Mouse (Mus musculus) layer of hippocampus, adult 2 months (tissue): ENCODE results near the gene Ugt2b34. TPM values are rescaled to one million over a fixed set of nuclear protein-coding genes. Genes with fewer than 3 reads are reported as not detected.
"Not testable (repeated sequence)": the region's sequence is repeated elsewhere in the genome, so short reads cannot be mapped to it uniquely, and the experiment has no call there.

ENCODE experiments used
- DNase-seq, 2 experiments: peaks; one replicate each; pipeline ENCODE4 v3.0.0; 2022; ENCODE audit warnings: low spot score in 2 of 2
- H3K27ac ChIP-seq: fragments of 200-600 bp; 2 replicates; pipeline ENCODE4 v1.8.1; 2022
- H3K4me3 ChIP-seq: fragments of 200-600 bp; 2 replicates; pipeline ENCODE4 v1.8.1; 2022; ENCODE audit warnings: mild to moderate bottlenecking
- CTCF ChIP-seq: fragments of 200-600 bp; conservative IDR thresholded peaks from 2 replicates; pipeline ENCODE4 v1.8.1; 2022; ENCODE audit warnings: antibody characterized with exemption, mild to moderate bottlenecking, moderate library complexity
- long read RNA-seq, 2 experiments: library from polyadenylated mRNA; stranded (forward); transcript quantifications; one replicate each; pipeline ENCODE4 v2.0.0; 2021; ENCODE audit warnings: borderline mapping rate in 2 of 2
- total RNA-seq, 2 experiments: library from RNA; stranded (reverse); gene quantifications; 2 replicates each; pipeline ENCODE4 v1.2.3; 2021

Ugt2b34 gene
- not detected for total RNA-seq
- long read RNA-seq, experiment 1, result 0 reads
- long read RNA-seq, experiment 2, result 0 reads

DNA sequence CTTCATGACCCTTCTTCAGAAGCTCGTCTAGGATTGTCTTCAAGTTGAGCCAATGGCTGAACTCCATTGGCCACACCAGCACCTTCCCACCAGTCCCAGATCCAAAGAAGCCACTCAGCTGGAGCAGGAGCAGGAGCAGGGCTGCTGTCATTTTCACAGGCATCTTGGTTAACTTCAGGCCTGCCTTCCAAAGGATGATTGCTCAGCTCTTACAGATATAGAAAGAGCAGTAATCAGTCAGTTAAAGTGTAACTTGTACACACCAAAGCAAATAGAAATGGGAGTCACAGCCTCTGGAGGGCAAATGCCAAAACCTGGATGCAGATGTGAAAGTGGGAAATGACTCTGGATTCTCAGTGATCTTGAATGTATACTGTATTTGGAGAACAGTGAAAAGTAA is at the start of gene Ugt2b34:
TSS of gene Ugt2b34 (minus strand) at position 180 of the 400 bp plus-strand sequence.
- no peak for DNase-seq
- Histone ChIP-seq H3K4me3 (no peak within 1 kb of the TSS), H3K27ac (no peak within 1 kb of the TSS)
- TF ChIP-seq CTCF, result no peak

DNA sequence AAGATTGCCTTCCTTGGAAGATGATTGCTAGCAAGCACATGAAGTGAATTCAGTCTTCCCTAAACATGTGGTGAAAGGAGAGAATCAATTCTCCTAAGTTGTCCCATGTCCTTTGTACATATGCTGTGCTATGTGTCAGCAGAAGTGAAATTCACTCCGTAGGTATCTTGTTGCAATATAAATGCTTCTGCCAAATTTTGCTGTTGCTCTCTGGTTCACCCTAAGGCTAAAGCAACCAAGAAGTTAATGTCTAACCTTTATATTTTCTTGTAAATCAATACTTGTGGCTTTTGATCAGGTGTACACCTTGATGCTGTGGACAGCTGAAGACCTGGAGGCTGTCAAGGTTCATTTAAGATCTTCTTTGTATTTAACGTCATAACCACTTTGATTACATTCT is 35.4 kb upstream of the Ugt2b34 start:
- Histone ChIP-seq H3K4me3 (no peak overlapping the region), H3K27ac (no peak overlapping the region)
- no peak for TF ChIP-seq CTCF
- no peak for DNase-seq

DNA sequence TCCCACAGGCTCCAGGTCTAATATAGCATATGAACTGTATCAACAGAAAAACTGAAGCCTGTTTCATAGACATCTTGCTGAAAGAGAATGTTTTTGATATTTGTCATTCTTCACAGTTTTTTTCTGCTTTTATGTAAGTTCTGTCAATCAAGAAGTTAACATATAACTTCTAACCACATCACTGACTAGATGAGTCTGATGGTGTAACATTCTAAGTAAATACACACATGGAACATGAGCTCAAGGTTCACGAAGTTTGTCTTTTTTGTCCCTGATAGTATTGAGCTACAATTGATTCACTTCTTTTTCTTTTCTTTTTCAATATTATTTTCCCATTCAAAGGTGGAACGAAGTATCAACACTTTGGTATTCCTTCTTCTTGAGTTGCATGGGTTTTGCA is 19.7 kb upstream of the Ugt2b34 start, which contains the start of gene Ugt2b1:
TSS of gene Ugt2b1 (minus strand) at position 105 of the 400 bp plus-strand sequence.
- Histone ChIP-seq H3K27ac (no peak within 1 kb of the TSS), H3K4me3 (no peak within 1 kb of the TSS)
- no peak for TF ChIP-seq CTCF
- DNase-seq, result no peak

DNA sequence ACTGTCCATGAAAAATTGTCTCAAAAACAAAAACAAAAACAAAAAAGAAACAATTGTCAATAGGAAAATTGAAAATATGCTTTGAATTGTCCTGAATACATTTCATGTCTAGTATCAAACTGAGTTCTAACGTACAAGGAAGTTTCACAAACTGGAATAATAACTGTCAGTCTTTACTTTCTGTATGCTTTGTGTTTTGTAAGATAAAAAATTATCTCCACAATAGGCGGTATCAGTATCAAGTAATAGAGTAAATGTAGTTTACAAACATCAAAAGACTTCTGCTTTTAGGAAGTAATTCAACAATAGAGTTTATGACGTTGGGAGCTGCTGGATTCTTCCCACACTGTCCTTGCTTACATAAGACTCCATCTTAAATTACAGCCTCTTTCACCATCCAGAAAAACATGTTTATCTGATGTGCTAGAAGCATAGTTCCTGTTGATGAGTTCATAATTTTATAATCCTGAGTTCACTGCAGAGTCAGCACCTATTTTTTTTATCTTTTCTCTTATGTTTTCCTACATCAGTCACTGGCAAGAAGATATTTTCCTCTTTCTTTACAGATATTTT is 14.0 kb upstream of the Ugt2b34 start:
- no peak overlapping the region for H3K27ac ChIP-seq
- H3K4me3 ChIP-seq, result no peak overlapping the region
- no peak for TF ChIP-seq CTCF
- DNase-seq, result no peak

DNA sequence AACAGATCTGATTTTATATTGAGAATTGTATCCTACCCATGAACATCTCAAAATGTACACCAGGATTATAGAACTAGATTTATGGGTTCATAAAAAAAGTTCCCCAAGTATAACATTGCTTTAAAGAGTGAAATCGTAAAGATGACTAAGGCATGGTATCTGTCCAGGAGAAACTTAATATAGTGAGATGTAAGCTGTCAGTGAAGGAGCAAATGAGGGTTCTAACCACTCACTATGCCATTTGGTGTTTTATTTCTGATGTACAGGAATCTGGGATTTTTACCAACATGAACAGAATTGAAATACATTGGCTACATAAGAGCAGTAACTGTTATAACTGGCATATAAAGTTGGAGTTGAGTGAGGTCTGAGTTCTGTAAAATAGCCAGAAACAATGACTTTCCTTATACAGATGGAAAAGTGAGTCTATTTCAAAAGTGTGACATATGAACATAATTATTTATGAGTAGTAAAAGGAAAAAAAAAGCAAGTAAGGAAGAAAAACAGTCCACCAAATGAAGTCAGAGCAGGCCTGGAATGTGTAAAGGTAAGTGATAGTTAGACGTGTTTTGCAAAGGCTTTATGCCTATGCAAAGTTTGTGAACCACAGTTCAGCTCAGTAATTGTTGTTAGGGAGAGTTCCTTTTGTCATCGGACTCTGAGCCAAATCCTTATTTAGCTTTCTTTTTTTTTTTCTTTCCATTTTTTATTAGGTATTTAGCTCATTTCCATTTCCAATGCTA is 4.8 kb upstream of the Ugt2b34 start:
- Histone ChIP-seq H3K4me3 (no peak overlapping the region), H3K27ac (no peak overlapping the region)
- no peak for TF ChIP-seq CTCF
- DNase-seq, result no peak

DNA sequence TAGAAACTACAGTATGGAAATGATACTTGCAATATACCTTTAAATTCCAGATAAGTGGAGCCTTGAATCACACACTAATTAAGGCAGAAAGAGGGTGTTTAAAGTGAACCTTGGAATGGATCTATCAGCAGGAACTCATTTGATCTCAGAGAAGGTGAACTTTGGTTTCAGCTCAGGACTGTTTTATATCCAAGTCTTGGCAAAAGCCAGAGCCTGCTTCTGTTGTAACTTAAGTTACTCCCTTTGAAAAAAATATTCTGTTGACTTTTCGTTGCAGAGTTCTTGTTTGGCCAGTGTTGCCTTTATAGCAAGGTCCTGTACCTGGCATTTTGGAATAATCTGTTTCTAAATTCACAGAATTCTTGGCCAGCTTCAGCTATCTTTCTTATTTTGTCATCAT is 4.0 kb upstream of the Ugt2b34 start:
- no peak for DNase-seq
- Histone ChIP-seq H3K27ac (no peak overlapping the region), H3K4me3 (no peak overlapping the region)
- no peak for TF ChIP-seq CTCF

DNA sequence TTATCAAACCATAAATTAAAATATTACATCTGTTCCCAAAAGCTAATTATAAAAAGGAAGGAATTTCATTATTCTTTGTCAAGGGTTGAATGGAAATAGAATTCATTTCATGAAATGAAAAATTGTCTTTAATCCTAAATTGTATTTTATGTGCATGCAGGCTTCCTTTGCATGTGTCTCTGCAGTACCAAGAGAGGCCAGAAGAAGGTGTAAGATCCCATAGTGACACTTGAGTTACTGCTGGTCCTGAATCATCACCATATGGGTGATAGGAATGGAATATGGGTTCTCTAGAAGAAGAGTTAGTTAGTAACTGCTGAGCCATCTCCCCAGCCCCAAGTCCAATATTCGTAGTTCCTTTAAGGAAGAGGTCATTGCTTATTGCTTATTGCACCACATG is 16.8 kb downstream of the Ugt2b34 start:
- no peak for DNase-seq
- TF ChIP-seq CTCF, result peak; percentile 57
- no peak overlapping the region for H3K4me3 ChIP-seq
- no peak overlapping the region for H3K27ac ChIP-seq

DNA sequence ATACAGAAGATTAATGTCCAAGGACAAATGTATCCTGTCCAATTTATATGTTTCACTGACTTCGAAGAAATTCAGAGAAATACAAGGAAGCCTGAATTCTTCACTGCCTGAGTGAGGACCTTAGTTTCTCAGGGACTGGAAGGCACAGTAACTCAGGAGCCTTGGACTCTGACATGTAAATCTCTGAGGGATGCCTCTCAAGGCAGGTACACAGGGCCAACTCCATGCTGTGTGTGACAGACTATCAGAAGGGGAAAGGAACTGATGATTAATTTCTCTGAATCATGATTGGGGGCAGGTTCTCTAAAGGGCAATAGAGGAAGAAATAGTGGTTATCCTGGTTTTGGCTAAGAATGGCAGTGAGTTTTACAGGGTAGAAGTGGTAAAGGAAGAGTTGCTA is 18.3 kb downstream of the Ugt2b34 start:
- no peak for DNase-seq
- no peak overlapping the region for H3K4me3 ChIP-seq
- H3K27ac ChIP-seq, result no peak overlapping the region
- TF ChIP-seq CTCF, result no peak

DNA sequence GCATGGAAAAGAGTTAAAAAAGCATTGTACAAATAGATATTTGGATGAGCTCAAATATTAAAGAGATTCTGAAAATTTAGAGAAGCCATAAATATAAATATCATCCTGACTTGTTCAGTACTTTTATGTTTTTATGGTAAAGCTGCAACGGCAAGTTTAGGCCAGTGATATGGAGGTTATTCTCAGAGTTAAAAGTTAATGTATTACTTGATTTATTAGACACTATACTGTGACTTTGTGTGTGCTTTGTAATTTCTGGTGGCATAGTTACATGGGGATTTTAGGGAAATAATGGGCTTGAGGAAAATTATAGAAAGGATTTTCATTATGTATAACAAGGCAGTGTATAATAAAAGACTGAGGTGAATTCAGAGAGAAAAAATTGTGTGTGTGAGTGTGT is 19.7 kb downstream of the Ugt2b34 start:
- no peak for TF ChIP-seq CTCF
- DNase-seq, result no peak
- Histone ChIP-seq H3K27ac (no peak overlapping the region), H3K4me3 (no peak overlapping the region)

DNA sequence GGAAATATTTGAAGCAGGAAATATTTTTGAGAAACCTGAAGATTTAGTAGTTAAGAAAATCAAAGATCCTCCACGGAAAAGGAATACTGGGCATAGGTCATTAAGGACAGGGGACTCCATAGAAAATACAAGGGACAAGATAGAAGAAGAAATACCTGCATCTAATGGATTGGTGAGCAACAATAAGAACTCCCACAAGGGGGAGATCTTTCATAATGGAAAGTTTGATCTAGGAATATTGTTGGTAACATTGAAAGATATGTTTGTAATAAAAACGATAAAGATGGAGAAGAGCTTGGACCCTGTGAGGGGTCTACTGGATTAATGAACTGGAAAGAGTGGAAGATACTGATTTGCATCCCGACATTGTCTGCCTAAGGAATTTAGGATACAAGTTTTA is 20.1 kb downstream of the Ugt2b34 start:
- peak; percentile 0 to 20 for DNase-seq
- Histone ChIP-seq H3K27ac (no peak overlapping the region), H3K4me3 (no peak overlapping the region)
- TF ChIP-seq CTCF, result peak; percentile 76

DNA sequence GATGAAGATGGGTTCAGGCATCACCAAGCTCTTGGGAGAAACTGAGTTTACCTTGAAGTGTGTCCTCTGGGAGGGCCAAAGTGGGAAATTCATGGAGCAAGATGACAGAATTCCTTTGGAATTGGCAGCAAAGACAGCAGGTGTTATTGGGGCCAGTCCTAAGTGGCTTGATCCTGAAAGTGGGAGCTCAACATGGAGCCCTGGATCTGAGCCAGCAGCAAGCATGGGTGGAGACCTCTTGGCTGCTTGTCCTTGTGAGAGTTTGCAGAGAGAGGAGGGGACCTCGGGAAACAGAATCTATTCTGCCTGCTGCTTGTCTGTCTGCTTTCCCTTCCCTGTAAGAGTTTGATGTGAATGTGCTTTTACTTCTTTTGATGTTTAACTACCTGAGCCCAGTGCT is 34.9 kb downstream of the Ugt2b34 start:
- TF ChIP-seq CTCF, result no peak
- H3K27ac ChIP-seq, result no peak overlapping the region
- H3K4me3 ChIP-seq, result no peak overlapping the region
- no peak for DNase-seq

DNA sequence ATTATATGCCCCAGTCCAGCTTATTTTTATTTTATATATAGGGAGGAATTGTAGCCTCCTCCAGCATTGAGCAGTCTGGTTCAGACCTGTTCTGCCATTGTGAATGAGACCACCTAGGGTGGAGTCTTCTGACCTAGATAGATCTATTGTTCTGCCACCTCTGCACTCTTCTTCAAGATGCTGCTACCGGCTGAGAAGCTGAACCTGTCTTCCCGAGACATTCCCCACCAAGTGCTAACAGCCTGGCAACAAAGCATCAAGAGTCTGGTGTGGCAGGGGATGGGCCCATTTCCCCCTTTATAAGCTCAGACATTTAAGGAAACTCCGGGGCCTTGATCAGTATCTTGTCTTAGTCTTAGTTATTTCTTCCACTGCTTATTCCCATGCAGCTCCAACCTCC is 48.4 kb downstream of the Ugt2b34 start:
- no peak overlapping the region for H3K27ac ChIP-seq
- no peak overlapping the region for H3K4me3 ChIP-seq
- DNase-seq, result no peak
- no peak for TF ChIP-seq CTCF

DNA sequence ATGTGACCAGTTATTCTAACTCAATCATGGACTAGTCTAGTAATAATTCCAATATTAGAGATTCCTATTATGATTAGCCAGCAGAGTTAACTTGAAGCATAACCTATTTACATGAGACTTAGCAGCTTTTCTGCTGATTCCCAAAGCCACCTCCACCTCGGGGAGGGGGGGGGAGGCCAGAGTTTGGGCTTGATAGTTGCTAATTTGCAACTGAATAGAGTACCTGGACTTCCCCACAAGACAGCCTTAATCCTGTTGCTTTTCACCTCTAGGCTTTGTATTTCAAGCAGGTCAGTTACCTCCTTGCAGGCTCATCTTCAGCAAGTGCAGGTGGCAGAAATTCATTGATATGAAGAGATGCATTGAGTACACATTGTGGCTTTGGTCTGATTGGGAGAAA is 49.1 kb downstream of the Ugt2b34 start:
- no peak for DNase-seq
- H3K4me3 ChIP-seq, result no peak overlapping the region
- no peak for TF ChIP-seq CTCF
- no peak overlapping the region for H3K27ac ChIP-seq

DNA sequence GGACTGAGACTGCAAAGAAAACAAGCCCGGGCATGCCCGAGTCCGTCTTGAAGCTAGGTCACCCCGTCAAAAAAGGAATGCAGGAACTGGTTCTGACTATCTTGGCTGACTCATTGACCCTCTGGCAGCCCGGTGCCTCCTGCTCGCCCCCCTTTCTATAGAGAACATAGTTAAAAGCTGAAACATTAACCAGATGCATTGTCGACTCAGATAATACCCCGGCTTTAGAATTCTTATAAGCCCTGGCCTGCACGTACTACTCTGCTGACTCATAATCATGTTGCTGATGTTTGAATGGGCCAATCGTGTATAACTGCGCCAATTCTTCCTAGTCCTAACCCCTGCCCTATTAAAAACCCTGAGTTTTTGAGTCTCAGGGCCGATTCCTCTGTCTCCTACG is 50.2 kb downstream of the Ugt2b34 start:
- H3K27ac ChIP-seq, DNase-seq: not testable (repeated sequence)

More for the DNA sequence above, 50.2 kb downstream of the Ugt2b34 start:
- H3K4me3 ChIP-seq, result not testable (repeated sequence)
